Mouse (Mus musculus) cerebellum, adult 2 months (tissue): Measurements from ENCODE around the gene Ugt1a7c. TPM values are rescaled to one million over a fixed set of nuclear protein-coding genes. Genes with fewer than 3 reads are reported as not detected.

Source experiments
- DNase-seq, 2 experiments: peaks; one replicate each; pipeline ENCODE4 v3.0.0; 2021
- H3K27ac ChIP-seq: fragments of 200-500 bp; 2 replicates; pipeline ENCODE4 v1.5.1; 2012; ENCODE audit warnings: low read length, control low read depth, inconsistent platforms; ENCODE audit not compliant: insufficient read depth
- H3K27me3 ChIP-seq: fragments of 200-500 bp; 2 replicates; pipeline ENCODE4 v1.6.1; 2012; ENCODE audit warnings: inconsistent platforms, mild to moderate bottlenecking, low read length, moderate library complexity; ENCODE audit not compliant: control insufficient read depth, insufficient read depth
- H3K4me1 ChIP-seq: fragments of 200-500 bp; 2 replicates; pipeline ENCODE4 v1.6.1; 2011; ENCODE audit warnings: low read length; ENCODE audit not compliant: control insufficient read depth, insufficient read depth
- H3K4me3 ChIP-seq: fragments of 200-500 bp; replicated peaks from 2 replicates; pipeline ENCODE3; 2011; ENCODE audit warnings: mild to moderate bottlenecking, low read depth, low read length, control low read depth; ENCODE audit not compliant: insufficient read depth
- CTCF ChIP-seq: fragments of 200-500 bp; IDR thresholded peaks from 2 replicates; pipeline ENCODE4 v1.5.1; 2011; ENCODE audit warnings: low read depth, mild to moderate bottlenecking, control low read depth, low read length, moderate library complexity, borderline replicate concordance; ENCODE audit not compliant: insufficient read depth
- POLR2A ChIP-seq: fragments of 200-500 bp; IDR thresholded peaks from 2 replicates; pipeline ENCODE4 v1.6.1; 2011; ENCODE audit warnings: low read length, control low read depth, borderline replicate concordance; ENCODE audit not compliant: insufficient read depth
- WGBS: fragments of 180-500 bp; shearing (Covaris S2); methylation state at CpG from one replicate; pipeline ENCODE4 v1.1.7; 2018; 5-methylcytosine and 5-hydroxymethylcytosine counted together
- polyA plus RNA-seq: library from polyadenylated mRNA; depleted of rRNA; stranded (reverse); fragments of >200 nt; gene quantifications from 2 replicates; pipeline ENCODE4 v1.2.3, GENCODE M21; 2012

Gene Ugt1a7c
- polyA plus RNA-seq, 1 experiment: 0.46 TPM

- Histone ChIP-seq H3K4me3 (no peak overlapping the region), H3K27ac (no peak overlapping the region), H3K27me3 (no peaks in the 10 kb centered on the region), H3K4me1 (peaks cover 30% of the 10 kb centered on the region)
- no peak for TF ChIP-seq CTCF
- 82% methylated on average over 10 of the region's 10 CpGs for WGBS
- no peak for DNase-seq
Observed at GRCm38 (mm10) chr1:88256886-88257663, 162.2 kb downstream of the Ugt1a7c start.

- H3K27me3 ChIP-seq: no peaks in the 10 kb centered on the region
- DNase-seq: no peak
- TF ChIP-seq POLR2A (no peak), CTCF (no peak)
- H3K4me1 ChIP-seq: peaks cover 30% of the 10 kb centered on the region
- 88% methylated on average over 6 of the region's 6 CpGs for WGBS
- H3K4me3 ChIP-seq: no peak overlapping the region
- H3K27ac ChIP-seq: no peak overlapping the region
Observed at GRCm38 (mm10) chr1:88257681-88258080, 162.8 kb downstream of the Ugt1a7c start.

GRCm38 (mm10) chr1:88258361-88258760, 163.5 kb downstream of the Ugt1a7c start:
- no peak for TF ChIP-seq POLR2A
- no peak for TF ChIP-seq CTCF
- H3K27me3 ChIP-seq: no peaks in the 10 kb centered on the region
- no peak overlapping the region for H3K4me3 ChIP-seq
- 58% methylated on average over 6 of the region's 6 CpGs for WGBS
- no peak for DNase-seq
- H3K27ac ChIP-seq: no peak overlapping the region
- H3K4me1 ChIP-seq: peaks cover 30% of the 10 kb centered on the region

- Histone ChIP-seq H3K4me3 (no peak overlapping the region), H3K27me3 (no peaks in the 10 kb centered on the region), H3K27ac (no peak overlapping the region), H3K4me1 (peaks cover 30% of the 10 kb centered on the region)
- TF ChIP-seq CTCF (no peak), POLR2A (no peak)
- 53% methylated on average over 8 of the region's 8 CpGs for WGBS
- no peak for DNase-seq
Observed at GRCm38 (mm10) chr1:88258881-88259642, 164.2 kb downstream of the Ugt1a7c start.

- peaks cover 30% of the 10 kb centered on the region for H3K4me1 ChIP-seq
- WGBS: 78% methylated on average over 4 of the region's 4 CpGs
- TF ChIP-seq POLR2A: no peak
- no peak for TF ChIP-seq CTCF
- no peaks in the 10 kb centered on the region for H3K27me3 ChIP-seq
- no peak overlapping the region for H3K27ac ChIP-seq
- DNase-seq: no peak
- H3K4me3 ChIP-seq: no peak overlapping the region
Observed at GRCm38 (mm10) chr1:88259643-88260024, 164.8 kb downstream of the Ugt1a7c start.

GRCm38 (mm10) chr1:88260114-88260513, 165.3 kb downstream of the Ugt1a7c start:
- DNase-seq: no peak
- TF ChIP-seq POLR2A (no peak), CTCF (no peak)
- 72% methylated on average over 6 of the region's 6 CpGs for WGBS
- Histone ChIP-seq H3K27me3 (no peaks in the 10 kb centered on the region), H3K4me3 (no peak overlapping the region), H3K4me1 (peaks cover 26% of the 10 kb centered on the region), H3K27ac (no peak overlapping the region)

GRCm38 (mm10) chr1:88260604-88261377, 165.9 kb downstream of the Ugt1a7c start:
- H3K27ac ChIP-seq: no peak overlapping the region
- DNase-seq: no peak
- H3K4me3 ChIP-seq: no peak overlapping the region
- WGBS: 63% methylated on average over 10 of the region's 10 CpGs
- H3K4me1 ChIP-seq: peaks cover 19% of the 10 kb centered on the region
- H3K27me3 ChIP-seq: no peaks in the 10 kb centered on the region
- TF ChIP-seq CTCF (no peak), POLR2A (no peak)
